Mouse (Mus musculus): ENCODE results near the gene Usf2.

Usf2 gene

GRCm38 (mm10) chr7:30917219-30917618 lies 39.4 kb downstream of the Usf2 start:
- DNase-seq (ENCODE audit: low spot score in 2 of 2), result no peak

GRCm38 (mm10) chr7:30916713-30917112 lies 39.9 kb downstream of the Usf2 start:
- DNase-seq (ENCODE audit: low spot score in 2 of 2), result no peak

- DNase-seq (ENCODE audit: low spot score in 2 of 2), result no peak
Measured at GRCm38 (mm10) chr7:30914732-30915131, 41.9 kb downstream of the Usf2 start, which contains the start of gene Mag. Gene Mag (minus strand): TSS chr7:30914873.

GRCm38 (mm10) chr7:30909773-30910172 lies 46.8 kb downstream of the Usf2 start:
- no peak for DNase-seq (ENCODE audit: low spot score in 2 of 2)

- no peak for DNase-seq (ENCODE audit: low spot score in 2 of 2)
Measured at GRCm38 (mm10) chr7:30908992-30909431, 47.6 kb downstream of the Usf2 start.

GRCm38 (mm10) chr7:30908277-30908991 lies 48.2 kb downstream of the Usf2 start:
- no peak for DNase-seq (ENCODE audit: low spot score in 2 of 2)

- peak in 1 of 2 experiments; percentile 38 for DNase-seq (ENCODE audit: low spot score in 2 of 2)
Measured at GRCm38 (mm10) chr7:30904042-30904441, 52.6 kb downstream of the Usf2 start.
